Mouse (Mus musculus) B cell, adult 2 months (primary cell): Measurements from ENCODE around the gene Tmem184b.

Source experiments
- DNase-seq, 2 experiments: peaks; one replicate each; pipeline ENCODE4 v3.0.0; 2022

The Tmem184b gene

DNA sequence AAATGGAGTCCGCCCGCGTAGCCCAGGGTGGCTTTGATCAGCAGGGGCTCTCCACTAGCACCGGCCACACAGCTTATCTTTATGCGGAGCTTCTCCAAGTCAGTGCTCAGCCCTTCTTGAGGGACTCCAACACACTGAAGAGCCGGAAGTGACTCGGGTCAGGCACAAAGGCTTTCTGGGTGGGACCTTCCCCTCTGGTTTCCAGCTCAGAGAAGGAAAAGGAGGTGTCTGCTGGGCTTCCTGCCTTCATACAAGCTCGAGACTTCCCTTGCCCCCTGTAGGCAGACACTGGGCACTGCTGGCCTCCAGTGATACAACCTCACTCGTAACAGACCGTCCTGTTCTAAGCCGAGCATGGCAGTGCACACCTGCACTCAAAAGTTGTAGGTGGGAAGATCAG is 6.6 kb downstream of the Tmem184b start:
- DNase-seq, result peak; percentile 21 to 32

DNA sequence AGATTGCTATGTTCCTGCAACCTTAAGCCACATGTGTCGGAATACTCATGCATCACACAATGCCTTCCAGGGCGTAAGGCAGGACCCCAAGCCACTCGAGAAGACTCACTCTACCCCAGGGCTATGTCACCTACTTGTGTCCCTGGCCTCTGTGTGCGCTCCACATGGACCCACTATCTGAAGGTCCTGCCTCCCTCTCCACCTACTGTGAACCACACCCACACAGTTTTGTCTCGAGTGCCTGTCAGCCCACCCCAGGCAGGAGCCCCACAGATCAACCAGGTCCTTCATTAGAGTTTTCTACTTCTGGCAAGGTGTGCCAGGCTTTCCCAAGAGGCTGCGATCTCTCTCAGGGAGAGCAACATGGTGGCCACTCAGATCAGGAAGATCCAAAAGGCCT is 8.1 kb downstream of the Tmem184b start:
- DNase-seq, result no peak

DNA sequence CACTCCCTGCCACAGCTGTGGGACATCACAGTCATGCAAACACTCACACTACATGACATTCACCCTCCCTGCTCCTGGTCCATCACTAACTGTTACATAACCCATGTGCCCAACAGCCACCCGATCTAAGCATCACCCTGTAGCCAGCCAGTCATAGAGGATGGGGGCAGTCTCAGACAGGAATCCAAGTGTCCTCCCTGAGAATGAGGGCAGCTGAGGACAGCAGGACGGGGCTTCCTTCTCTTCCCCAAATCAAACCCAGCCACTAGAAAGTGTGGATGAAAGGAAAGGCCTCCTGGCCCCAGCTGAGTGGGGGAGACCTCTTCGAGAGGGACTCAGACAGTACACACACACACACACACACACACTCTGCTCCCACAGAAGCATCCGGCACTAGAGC is 8.5 kb downstream of the Tmem184b start:
- DNase-seq, result no peak

DNA sequence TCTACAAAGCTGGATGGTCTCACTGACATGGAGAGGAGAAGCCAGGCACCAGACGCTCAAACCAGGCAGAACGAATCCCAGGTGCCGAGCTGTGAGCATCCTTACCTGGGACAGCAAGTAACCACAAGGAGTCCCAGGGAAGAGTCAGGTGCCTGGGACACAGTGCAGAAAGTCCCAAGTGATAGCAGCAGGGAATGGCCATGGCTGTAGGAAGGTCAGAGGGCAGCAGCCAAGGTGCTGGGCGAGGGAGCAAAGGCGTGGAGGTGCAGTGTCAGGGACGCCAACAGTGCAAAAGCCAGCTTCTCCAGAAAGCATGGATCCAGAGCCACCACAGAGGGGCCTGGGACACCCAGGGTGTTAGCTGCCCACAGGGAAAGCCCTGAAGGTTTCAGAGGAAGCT is 10.3 kb downstream of the Tmem184b start:
- no peak for DNase-seq

DNA sequence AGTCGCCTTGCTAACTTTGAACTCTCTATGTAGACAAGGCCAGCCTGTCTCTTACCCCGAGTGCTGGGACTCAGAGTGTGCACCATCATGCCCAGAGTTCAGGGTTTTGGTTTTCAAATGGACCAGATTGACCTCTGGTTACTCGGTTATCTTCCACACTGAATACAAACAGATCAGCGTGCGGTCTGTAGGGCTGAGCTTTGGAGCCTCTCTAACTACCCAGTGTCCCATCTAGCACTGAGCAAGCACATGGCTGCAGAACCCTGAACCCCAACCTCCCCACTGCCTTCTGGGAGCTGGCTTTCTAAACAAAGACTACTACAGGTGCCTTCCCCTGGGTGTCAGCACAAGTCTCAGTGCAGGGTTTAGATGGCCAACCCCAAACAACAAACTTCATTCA is 10.8 kb downstream of the Tmem184b start:
- no peak for DNase-seq

DNA sequence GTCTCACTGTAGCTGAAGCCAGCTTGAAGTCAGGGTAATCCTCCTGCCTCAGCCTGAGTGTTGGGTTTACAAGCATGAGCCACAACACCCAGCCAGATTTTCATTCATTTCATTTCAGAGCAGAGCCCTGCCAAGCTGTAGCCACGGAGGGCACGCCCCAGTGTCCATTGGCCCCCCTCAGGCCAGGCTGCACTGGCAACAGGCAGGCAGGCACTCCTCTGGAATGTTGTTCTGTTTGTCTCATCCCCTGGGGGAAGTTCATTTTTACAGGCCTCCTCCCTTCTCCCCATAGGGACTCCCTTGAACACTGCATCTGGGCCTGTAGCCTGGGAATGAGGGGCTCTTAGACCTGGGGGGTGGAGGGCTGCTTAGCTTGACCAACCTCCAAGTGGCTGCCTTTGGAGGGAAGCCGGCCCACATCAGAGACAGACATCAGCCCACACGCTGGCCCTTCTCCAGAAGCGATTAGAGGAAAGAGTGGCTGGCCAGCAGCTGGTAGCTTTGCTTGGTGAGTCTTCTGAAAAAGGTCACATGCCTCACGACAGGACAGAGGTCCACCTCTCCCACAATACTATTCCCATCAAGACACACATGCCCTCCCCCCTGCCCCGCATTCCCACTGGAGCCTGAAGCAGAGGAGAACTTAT is 11.8 kb downstream of the Tmem184b start:
- no peak for DNase-seq

DNA sequence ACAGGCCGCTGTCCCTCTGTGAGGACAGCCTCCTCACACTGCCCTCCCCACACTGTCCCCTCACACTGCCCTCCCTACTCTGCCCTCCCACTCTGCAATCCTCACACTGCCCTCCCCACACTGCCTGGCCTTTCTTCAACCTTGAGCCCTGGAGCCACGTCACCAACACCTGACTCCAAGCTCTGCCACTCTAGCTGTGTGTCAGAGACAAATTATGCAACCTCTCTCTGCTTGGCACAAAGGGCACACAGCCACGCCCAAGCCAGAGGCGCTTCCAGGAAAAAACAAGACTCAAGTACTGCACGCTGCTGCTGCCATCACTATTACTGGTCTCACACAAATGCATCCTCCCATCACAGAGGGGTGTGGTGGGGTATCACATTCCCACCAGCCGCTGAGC is 12.9 kb downstream of the Tmem184b start:
- DNase-seq, result no peak

DNA sequence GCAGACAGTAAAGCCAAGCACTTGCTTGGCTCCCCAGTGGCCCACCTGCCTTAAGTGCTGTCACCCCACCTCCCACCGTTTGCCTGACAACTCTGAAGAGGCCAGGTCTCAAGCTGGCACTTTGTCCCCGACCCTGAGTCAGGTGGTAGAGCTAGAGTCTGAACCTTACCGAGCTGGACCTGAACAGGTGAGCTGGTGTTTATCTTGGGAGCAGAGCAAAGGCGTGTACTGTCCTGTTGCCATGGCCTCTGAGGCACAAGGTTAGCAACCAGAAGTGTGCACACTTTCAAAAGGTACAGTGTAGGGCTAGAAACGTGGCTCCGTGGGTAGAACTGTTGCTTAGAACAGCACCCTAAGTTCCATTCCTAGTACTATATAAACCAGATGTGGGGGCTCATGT is 15.2 kb downstream of the Tmem184b start:
- DNase-seq, result no peak

DNA sequence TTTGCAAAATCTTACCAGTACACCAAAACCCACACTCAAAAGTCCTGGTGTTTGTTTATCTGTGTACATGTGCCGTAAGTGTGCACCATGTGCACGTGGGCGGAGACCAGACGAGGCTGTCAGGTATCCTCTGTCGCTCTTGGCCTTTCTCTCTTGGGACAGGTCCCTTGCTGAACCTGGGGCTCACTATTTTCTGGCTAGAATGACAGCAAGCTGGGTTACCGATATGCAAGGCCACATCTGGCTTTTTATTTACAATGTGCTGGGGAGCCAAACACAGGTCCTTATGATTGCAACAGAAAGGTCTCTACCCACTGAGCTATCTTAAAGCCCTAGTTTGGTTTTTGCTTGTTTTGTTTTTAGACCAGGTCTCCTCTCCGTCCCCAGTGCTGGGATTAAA is 15.8 kb downstream of the Tmem184b start:
- DNase-seq, result no peak

DNA sequence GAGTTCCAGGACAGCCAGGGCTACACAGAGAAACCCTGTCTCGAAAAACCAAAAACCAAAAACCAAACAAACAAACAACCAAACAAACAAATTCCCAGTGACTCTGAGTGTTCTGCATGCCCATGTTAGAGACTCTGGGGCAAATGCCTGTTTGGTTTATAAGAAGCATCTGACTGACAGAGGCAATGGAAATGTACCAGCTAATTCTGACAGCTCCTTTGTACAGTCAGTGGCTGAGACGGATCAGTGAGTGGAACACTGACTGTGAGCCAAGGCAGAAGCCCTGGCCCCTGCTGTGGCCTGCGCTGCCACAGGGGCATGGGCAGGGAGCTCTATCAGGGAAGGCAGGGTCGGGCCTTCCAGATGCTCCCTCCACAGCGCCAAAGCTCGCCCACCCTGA is 16.3 kb downstream of the Tmem184b start:
- no peak for DNase-seq

DNA sequence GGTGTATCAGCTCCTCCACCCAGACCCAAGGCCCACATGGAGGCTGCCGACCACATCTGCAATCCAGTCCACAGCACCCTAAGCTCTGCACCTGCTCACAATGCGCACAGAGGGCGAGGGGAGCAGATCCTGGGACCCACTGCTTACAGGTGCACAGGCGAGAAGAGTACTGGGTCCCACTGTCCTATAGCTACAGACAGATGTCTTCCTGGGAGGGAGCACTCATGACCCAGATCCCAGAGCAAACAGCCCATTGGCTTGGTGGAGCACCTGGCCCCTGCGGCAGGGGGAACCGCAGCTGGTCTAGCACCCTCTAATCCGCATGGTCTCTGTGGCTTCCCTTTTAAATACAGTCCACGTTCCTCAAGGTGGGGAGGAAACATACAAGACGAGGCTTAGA is 21.7 kb downstream of the Tmem184b start:
- DNase-seq, result no peak

DNA sequence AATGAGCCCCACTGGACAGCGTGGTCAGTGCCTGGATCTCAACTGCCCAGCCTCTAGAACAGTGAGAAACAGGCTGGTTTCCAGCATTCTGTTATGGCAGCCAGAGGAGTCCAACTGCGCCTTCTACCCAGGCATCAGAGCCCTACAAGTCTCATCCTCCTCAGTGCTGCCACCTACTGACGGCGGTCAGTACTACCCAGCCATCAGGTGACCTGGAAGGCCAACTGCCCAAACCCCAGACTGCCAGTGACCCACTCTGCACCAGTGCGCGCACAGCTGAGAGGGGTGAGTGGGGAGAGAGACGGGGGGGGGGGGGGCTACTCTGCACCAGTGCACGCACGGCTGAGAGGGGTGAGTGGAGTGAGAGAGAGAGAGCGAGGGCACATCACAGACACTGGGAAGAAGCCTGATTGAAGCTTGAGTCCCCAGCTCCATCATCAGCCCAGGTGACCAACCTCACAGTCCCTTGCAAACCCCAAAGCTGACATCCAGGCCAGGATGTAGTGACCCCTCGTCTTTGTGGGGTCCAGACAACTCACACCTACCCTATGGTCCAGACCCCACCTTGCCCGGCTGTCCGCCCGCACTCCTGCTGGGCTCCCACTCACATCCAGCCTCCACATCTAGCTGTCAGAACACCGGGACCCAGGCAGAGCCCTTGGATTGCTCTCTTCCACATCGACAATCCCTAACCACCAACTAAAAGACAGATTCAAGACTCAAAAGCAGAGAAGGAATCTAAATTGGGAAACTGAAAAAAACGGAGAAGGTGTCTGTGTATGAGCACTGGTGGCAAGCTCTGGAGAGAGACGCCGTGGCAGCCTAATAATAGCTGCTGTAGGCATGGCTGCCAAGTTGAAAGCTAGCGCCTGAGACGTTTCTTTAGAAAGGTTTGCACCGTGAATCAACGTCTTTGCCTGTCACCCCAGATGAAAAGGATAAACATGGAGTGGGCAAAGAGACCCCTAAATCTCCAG is 22.6 kb downstream of the Tmem184b start:
- peak; percentile 81 for DNase-seq

DNA sequence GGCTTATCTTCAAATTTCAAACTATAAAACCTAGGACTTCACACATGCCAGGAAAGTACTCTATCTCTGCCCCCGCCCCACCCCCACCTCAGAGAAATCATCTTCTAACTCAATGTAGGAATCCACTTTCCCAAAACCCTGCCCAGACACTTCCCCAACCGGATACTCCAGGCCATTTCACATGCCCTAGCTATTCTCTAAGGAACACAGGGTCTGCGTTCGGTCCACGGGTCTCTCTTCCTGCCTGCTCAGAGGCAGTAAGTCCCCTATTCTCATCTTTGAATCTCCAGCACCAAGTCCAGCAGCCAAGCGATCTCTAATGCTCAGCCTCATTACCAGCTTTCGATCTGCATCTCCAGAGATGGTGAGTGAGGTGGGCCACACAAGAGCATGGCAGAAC is 23.7 kb downstream of the Tmem184b start:
- DNase-seq, result no peak

DNA sequence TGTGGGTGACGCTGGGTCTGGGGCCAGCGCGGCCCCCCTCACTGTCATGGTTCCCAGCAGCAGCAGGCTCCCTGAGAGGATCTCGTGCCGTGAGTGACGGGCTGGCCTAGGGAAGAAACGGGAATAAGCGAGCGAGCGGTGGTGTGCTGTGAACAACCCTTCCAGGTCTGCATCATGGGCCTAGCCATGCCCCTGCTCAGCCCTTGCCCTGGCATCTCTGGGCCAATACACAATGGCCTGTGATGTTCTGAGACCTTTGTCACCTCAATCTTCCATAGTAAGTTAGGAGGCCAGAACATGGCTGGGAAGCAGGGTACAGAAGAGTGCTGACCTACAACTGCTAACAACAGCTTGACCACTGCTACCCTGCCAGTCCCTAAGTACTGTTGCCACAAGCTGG is 24.8 kb downstream of the Tmem184b start:
- DNase-seq, result no peak

DNA sequence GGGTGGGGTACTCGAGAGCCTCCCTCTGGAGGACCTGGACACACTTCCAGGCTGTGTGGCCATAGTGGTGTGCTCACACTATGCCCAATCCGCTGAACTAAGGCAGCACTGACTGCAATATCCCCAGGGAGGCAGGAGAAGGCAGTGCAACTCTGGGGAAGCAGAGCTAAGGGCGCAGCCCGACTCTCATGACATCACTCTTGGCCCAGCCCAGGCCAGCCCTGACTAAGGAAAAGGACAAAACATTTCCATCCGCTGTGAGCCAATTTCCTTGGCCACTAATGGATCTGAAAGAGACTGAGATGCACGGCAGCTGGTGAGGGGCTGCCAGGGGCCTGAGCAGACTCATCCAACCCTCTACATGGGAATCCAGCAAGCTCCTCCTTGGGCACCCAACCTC is 25.7 kb downstream of the Tmem184b start:
- no peak for DNase-seq

DNA sequence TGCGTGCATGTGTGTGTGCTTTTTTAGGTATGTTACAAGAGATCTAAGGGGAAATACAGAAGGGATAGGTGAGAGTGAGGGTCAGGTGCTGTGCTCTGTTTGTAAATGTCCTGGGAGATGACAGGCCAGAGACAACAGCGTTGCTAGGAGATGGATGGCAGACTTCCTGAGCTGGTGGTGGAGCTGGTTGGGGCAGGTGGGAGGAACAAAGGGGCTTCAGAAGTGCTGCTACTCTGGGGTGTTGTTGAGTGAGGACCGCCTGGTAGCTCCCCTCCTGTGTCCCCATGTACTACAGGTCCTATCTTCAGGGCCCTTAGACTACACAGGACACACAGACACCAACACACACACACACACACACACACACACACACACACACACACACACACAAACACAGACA is 28.6 kb downstream of the Tmem184b start:
- no peak for DNase-seq

DNA sequence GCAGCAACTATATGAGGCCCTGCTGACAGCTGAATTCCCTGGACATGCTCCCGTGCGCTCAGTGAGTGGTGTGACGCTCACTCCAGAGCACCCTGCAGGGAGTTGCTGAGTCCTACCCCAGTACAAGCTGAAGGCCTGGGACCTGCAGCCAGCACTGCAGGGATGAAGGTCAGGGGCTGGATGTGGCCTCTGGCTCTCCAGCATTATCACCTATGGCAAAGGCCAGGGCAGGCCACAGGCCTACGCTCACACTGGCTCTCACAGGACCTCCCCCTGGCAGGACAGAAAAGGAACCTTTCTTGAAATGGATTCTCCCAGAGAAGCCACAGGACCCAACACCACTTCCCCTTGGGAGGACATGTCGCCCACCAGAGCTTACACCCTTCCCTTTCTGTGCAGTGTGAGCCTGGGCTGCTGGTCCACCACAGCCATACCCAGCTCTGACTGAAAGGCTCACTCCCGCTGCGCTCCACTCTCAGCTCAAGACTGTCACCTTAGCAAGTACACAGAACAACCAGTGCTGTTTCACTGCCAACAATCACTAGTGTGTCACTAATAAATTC is 33.0 kb downstream of the Tmem184b start:
- no peak for DNase-seq

DNA sequence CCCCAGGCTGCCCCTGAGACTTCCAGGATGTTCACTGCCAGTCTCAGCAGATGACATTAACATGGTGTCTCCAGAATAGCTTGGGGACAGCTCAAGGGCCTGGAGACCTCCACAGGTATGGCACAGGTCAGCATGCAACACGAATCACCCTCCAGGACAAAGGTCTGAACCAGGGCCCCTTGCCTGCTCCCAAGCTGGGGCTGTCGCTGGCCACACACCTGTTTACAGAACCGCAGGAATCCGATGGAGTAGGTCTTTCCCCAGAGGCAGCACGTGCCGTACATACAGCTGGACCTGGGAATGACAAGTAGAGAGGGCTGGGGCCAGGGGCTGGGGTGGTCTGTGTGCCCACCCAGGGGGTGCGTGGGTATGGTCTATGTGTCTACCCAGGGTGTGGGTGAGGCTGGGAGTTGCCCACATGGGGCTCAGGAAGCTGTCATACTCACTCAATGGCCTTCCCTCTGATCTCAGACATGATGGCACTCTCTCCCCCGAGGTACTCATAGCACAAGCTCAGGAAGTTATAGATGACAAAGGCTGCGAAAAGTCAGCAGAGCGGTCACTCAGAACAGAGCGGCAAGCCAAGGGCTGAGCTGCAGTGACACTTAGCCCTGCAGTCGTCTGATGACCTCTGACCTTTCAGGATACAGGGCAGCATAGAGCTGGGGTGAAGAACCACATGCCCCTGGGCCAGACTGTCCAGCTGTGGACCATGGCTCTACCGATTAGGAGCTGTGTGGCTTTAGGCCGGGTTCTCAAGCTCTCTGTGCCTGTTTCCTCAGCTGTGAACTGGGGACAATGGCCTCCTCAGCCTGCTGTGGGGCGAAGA is 33.7 kb downstream of the Tmem184b start:
- no peak for DNase-seq

DNA sequence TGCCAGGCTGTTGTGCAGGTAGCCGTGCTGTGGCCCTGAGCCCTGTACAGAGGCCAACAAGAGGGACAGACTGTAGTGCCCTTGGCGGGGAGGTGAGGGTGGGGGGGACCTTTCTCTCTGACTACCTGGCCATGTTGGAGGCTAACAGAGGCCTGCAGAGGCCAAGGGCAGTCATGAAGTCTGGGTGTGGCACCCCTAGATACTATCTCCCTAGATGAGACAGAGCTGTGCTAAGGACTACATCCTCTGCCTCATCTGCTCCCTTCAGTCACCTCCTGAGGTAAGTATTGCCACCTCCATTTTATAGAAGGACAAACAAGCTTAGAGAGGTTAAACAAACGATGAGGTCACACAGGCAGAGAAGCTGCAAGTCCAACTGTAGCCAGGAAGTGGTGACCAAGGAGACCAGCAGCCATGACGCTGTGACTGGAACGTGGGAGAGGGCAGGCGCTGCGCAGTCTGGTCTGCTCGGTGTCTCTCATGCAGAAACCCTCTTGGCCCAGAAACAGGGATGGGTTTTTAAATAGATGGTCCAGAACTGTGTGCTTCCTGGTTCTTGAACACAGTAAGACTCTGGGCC is 34.4 kb downstream of the Tmem184b start:
- DNase-seq, result no peak

DNA sequence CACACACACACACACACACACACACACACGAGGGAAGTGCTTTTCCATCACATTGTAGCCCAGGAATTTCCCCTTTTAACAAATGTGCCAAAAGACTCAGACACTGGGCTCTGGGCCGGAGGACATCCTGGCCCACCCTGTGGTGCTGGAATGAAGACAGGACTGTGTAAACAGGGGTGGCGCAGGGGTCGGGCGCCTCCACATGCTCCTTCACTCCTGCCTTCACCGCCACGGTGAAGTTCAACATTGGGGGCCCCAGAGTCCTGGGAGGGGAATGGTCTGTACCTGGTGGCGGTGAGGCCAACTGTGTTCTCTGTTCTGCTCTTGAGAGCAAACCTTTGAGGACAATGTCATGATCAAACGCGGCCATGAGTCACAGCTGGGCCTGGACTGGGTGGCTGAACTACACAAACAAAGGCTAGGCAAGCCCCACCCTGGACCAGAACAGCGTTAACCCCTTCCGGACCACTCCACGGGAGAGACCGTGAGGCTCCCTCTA is 35.0 kb downstream of the Tmem184b start:
- DNase-seq, result no peak

DNA sequence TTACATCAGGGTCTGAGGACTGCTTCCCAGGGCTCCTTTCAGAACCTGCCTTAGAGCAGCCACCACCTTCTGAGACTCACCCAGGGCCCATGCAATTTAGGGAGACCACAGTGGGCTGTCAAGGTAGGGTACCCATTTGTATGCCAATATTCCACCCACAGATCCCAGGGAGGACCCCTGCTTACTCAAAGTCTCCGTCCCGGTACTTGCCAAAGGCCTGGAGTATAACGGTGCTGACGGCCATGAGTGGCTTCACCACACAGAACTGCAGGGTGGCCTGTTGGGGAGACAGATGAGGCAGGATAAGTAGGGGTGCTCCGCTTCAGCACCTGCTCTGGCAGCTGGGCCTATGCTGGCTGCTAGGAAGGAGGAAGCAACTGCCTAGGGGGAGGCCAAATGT is 37.0 kb downstream of the Tmem184b start:
- DNase-seq, result no peak

DNA sequence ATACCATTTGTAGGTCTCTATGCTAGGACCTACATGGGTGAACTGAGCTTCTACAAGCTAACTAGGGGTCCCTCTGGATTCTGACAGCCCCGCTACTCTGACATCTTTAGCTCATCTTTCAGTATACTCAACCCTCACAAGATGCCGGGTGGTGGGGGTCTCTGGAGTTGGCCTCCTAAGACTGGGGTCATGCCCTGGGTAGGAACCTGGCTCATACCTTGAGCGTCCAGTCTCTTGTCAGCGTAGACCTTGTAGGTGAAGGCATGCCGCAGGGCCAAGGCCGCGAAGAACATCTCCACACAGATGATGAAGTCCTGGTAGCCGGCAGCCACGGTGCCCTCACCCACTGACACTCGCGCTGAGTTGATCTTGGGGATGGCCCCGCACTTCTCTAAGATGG is 38.3 kb downstream of the Tmem184b start:
- no peak for DNase-seq

DNA sequence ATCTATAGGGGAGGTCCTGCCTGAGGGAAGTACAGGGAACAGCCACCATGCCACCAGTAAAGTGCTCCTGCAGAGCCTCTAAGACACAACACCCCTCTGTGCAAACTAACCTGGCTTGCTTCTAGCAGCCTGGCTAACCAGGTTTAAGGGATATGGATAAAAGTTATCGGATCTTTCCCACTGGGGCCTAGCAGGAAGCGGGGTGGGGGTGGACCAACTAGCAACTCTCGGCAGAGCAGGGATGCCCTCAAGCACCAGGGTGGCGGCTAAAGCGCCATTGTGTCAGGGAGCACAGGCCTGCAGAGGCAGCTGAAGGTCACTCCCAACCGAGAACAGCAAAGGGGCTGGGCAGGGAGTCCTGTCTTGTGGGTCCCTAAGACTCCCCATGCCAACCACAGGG is 39.2 kb downstream of the Tmem184b start:
- no peak for DNase-seq
